Mouse (Mus musculus) limb, embryonic 14.5 days (tissue): ENCODE measurements around the gene Dhx40. TPM values are rescaled to one million over a fixed set of nuclear protein-coding genes. Genes with fewer than 3 reads are reported as not detected.

Experiments used
- ATAC-seq: fragments of 200-750 bp; cut with Nextera tagmentation; 2 replicates; pipeline ENCODE4 v1.8.0; 2017; ENCODE audit warnings: low read depth, moderate number of reproducible peaks, moderate TSS enrichment; ENCODE audit not compliant: low FRiP score
- DNase-seq: peaks from one replicate; pipeline ENCODE4 v3.0.0-alpha.2; 2015; ENCODE audit warnings: low spot score
- H3K27ac ChIP-seq: fragments of 300-500 bp; sonication (generic); replicated peaks from 2 replicates; pipeline ENCODE4 v1.5.1; 2014; ENCODE audit warnings: low read depth, mild to moderate bottlenecking, low read length, moderate library complexity, mixed read lengths
- H3K27me3 ChIP-seq: fragments of 300-500 bp; sonication (generic); 2 replicates; pipeline ENCODE4 v1.6.1; 2014; ENCODE audit warnings: low read length, mixed read lengths; ENCODE audit not compliant: control insufficient read depth, insufficient read depth
- H3K36me3 ChIP-seq: fragments of 300-500 bp; sonication (generic); 2 replicates; pipeline ENCODE4 v1.6.1; 2014; ENCODE audit warnings: mild to moderate bottlenecking, low read length, moderate library complexity, mixed read lengths; ENCODE audit not compliant: control insufficient read depth, insufficient read depth
- H3K4me1 ChIP-seq: fragments of 300-500 bp; sonication (generic); 2 replicates; pipeline ENCODE4 v1.6.1; 2014; ENCODE audit warnings: antibody characterized with exemption, low read length, mixed read lengths; ENCODE audit not compliant: control insufficient read depth, insufficient read depth
- H3K4me2 ChIP-seq: fragments of 300-500 bp; sonication (generic); replicated peaks from 2 replicates; pipeline ENCODE4 v1.6.1; 2014; ENCODE audit warnings: low read depth, mild to moderate bottlenecking, low read length, moderate library complexity; ENCODE audit not compliant: severe bottlenecking
- H3K4me3 ChIP-seq: fragments of 300-500 bp; sonication (generic); replicated peaks from 2 replicates; pipeline ENCODE4 v1.5.1; 2014; ENCODE audit warnings: low read length
- H3K9ac ChIP-seq: fragments of 300-500 bp; sonication (generic); 2 replicates; pipeline ENCODE4 v1.6.1; 2014; ENCODE audit warnings: mild to moderate bottlenecking, low read depth, low read length, moderate library complexity; ENCODE audit not compliant: severe bottlenecking
- H3K9me3 ChIP-seq: fragments of 300-500 bp; sonication (generic); 2 replicates; pipeline ENCODE4 v1.6.1; 2016; ENCODE audit warnings: low read length; ENCODE audit not compliant: control insufficient read depth
- POLR2A ChIP-seq: fragments of 200-500 bp; IDR thresholded peaks from 2 replicates; pipeline ENCODE4 v1.8.0; 2012; ENCODE audit warnings: inconsistent platforms, mild to moderate bottlenecking, moderate library complexity, borderline replicate concordance; ENCODE audit not compliant: insufficient read depth, insufficient read length; ENCODE audit errors: extremely low read depth
- whole genome bisulfite sequencing: fragments of 180-500 bp; shearing (Covaris S2); extraction: QIAGEN DNeasy Blood & Tissue Kit; methylation state at CpG from one replicate; pipeline ENCODE4 v1.1.7; 2014; 5-methylcytosine and 5-hydroxymethylcytosine counted together
- polyA plus RNA-seq, 2 experiments: library from polyadenylated mRNA; depleted of rRNA in 1 of 2; stranded (reverse) in 1 of 2; unstranded in 1 of 2; fragments of >200 nt; fragmentation: Nextera tagmentation in 1 of 2; extraction: Ambion mirVana in 1 of 2; gene quantifications; 2 replicates each; pipeline versions ENCODE4 v1.2.1 to v1.2.3; 2012 to 2014

Gene Dhx40
- polyA plus RNA-seq, 2 experiments: 15.2 to 23.3 TPM

DNA sequence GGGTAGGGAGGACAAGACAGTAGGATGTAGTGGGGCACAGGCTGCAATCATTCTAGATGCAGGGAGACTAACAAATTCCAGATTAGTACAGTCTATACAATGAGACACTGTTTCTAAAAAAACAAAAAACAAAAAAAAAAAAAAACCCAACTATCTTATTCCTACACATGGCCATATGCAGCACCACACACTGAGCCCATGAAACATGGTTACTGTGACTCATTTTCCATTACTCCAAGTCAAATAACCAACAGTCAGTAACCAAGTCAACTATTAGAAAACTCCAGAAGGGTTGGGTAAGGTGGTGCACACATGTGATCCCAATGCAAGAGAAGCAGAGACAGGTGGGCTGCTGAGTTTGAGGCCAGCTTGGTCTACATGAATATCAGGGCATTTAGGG, 55.1 kb downstream of the Dhx40 start:
- Histone ChIP-seq H3K27ac (no peak overlapping the region), H3K36me3 (no peaks in the 10 kb centered on the region), H3K4me3 (no peak overlapping the region), H3K9ac (no peak overlapping the region), H3K4me2 (no peak overlapping the region), H3K9me3 (no peaks in the 10 kb centered on the region), H3K4me1 (peaks cover 5% of the 10 kb centered on the region), H3K27me3 (no peaks in the 10 kb centered on the region)
- TF ChIP-seq POLR2A: no peak
- DNase-seq (no peak), ATAC-seq (no peak)

DNA sequence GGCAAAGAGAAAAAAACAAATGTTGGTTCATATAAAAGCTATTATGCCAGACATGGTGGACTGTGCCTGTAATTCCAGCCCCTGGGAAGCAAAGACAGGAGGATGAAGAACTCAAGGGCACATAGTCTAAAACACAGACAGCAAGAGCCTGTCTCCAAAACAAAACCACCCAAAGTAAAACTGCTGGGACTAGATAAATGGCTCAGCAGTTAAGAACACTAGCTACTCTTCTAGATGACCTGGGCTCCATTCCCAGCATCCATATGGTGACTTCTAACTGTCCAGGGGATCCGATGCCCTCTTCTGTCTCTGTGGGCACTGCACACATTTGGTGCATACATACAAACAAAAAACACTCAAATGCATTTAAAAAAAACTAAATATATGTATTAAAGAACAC, 56.5 kb downstream of the Dhx40 start:
- H3K4me1 ChIP-seq: peaks cover 5% of the 10 kb centered on the region
- H3K4me2 ChIP-seq: no peak overlapping the region
- no peak overlapping the region for H3K4me3 ChIP-seq
- H3K27me3 ChIP-seq: no peaks in the 10 kb centered on the region
- DNase-seq: no peak
- no peak for ATAC-seq
- TF ChIP-seq POLR2A: no peak
- H3K9ac ChIP-seq: no peak overlapping the region
- no peaks in the 10 kb centered on the region for H3K36me3 ChIP-seq
- WGBS: 100% methylated on average over 1 of the region's 1 CpGs
- no peaks in the 10 kb centered on the region for H3K9me3 ChIP-seq
- no peak overlapping the region for H3K27ac ChIP-seq

DNA sequence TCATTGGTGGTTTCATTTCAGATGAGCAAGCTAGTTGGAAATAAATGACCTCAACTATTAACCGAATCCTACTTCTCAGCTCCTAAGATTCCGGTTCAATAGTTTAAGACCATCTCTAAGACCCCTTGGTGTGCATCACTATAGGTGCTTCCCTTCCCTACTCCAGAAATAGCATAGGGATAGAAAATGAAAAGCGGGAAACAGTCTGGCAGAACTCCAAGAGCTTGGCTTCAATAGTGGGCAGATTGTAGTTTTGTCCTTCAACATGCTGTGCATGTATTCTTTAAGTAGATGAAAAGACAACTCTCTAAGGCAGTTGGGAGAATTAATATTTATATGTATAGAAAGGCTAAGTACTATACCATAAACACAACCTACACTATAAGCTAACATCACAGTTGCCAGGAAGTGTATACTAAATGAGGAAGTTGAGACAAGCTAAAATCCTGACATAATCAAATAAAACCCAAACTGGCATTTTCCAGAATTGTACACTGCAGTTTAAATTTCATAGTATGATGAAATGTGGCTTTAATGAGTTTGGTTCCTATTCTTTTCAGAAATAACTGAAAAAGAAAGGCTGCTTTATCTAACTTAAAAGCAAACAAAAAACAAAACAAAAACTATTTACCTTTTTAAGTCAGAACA, 57.6 kb downstream of the Dhx40 start:
- 84% methylated on average over 3 of the region's 3 CpGs for WGBS
- DNase-seq: no peak
- no peak for TF ChIP-seq POLR2A
- no peak overlapping the region for H3K4me2 ChIP-seq
- H3K27me3 ChIP-seq: no peaks in the 10 kb centered on the region
- H3K36me3 ChIP-seq: no peaks in the 10 kb centered on the region
- H3K4me1 ChIP-seq: peaks cover 6% of the 10 kb centered on the region
- H3K4me3 ChIP-seq: no peak overlapping the region
- no peaks in the 10 kb centered on the region for H3K9me3 ChIP-seq
- H3K27ac ChIP-seq: no peak overlapping the region
- no peak for ATAC-seq
- no peak overlapping the region for H3K9ac ChIP-seq

DNA sequence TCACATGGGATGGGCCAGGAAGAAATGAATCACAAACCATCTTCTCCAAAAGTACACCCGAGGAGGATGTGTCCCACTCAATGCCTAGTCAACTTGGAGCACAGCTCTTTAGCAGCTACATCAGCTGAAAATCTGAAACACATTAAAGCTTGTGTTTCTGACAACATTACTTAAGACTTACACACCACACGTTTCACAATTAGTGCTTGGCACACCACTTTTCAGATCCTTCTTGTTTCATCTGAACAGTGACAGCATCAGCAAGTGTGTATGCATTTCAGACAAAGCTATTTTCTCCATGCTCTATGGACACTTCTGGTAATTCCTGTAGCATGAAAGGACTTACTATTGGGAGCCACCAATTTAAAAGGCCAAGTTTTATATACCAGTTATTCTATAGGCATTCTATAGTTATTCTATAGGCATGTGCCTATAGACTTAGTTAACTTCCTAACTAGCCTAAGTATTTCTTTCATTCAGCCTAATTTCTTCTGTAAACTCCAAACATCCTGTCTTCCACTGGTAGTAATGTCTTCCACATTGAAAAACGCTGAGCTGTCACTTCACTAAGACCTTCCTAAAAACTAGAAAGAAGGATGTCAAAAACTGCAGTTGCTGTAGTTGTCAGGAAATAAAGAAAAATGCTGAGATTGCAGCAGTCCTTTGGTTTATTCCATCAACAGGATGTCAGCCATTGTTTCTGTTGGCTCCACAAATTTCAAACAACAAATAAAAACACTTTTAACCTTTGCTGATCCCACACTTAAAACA, 61.7 kb downstream of the Dhx40 start:
- no peak for TF ChIP-seq POLR2A
- Histone ChIP-seq H3K36me3 (no peaks in the 10 kb centered on the region), H3K27me3 (no peaks in the 10 kb centered on the region), H3K27ac (no peak overlapping the region), H3K9me3 (no peaks in the 10 kb centered on the region), H3K4me3 (no peak overlapping the region), H3K4me2 (no peak overlapping the region), H3K9ac (no peak overlapping the region), H3K4me1 (peaks cover 6% of the 10 kb centered on the region)
- no peak for ATAC-seq
- DNase-seq: no peak
- WGBS: 77% methylated on average over 3 of the region's 3 CpGs

DNA sequence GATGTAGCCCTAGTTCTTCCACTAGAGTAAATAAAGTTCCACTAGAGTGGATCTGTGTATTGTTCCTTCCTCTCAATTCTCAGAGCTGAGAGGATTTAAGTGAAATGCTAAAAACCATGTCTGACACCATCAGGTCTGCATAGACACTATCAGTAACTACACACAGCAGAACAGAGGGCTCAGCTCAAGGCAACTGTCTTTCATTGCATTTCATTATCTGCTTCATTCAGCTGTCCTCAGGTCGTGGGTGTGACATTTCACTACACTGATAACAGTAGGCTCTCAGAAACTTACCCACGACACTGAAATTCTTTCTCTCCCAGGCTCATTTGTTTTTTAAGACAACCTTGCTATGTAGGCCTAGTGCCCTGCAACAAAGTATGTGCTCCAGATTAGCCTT, 64.9 kb downstream of the Dhx40 start:
- no peaks in the 10 kb centered on the region for H3K9me3 ChIP-seq
- no peak overlapping the region for H3K9ac ChIP-seq
- H3K4me3 ChIP-seq: no peak overlapping the region
- no peak overlapping the region for H3K27ac ChIP-seq
- ATAC-seq: no peak
- peaks cover 6% of the 10 kb centered on the region for H3K4me1 ChIP-seq
- WGBS: 80% methylated on average over 2 of the region's 2 CpGs
- H3K27me3 ChIP-seq: no peaks in the 10 kb centered on the region
- H3K36me3 ChIP-seq: peaks cover 4% of the 10 kb centered on the region; the same call in 1 of the 2 replicates
- TF ChIP-seq POLR2A: no peak
- H3K4me2 ChIP-seq: no peak overlapping the region
- no peak for DNase-seq
